Mouse (Mus musculus) c-Kit-positive CD71-positive TER-119-negative erythroid progenitor cells, embryonic 14.5 days (primary cell): ENCODE measurements at regions not wholly inside any gene's neighbourhood (a gene's known extent, or its start where the extent isn't known, plus 50 kb on each side); places are given as distances from the start of the nearest gene placed in this dataset.

Experiments used
- DNase-seq: peaks from one replicate; pipeline ENCODE4 v3.0.0-alpha.2; 2013; ENCODE audit warnings: low read depth

- no peak for DNase-seq
These were observed 603.9 kb downstream of the Rps29 start for GRCm38 (mm10) chr12:68554943-68555627.

- no peak for DNase-seq
These were observed 604.7 kb downstream of the Rps29 start for GRCm38 (mm10) chr12:68554292-68554691.

GRCm38 (mm10) chr12:68541811-68542210 is 617.2 kb downstream of the Rps29 start:
- DNase-seq, result no peak

- DNase-seq, result no peak
These were observed 658.2 kb downstream of the Rps29 start for GRCm38 (mm10) chr12:68500794-68501193.

- DNase-seq, result no peak
These were observed 696.0 kb downstream of the Rps29 start for GRCm38 (mm10) chr12:68463032-68463431.

- no peak for DNase-seq
These were observed 700.8 kb downstream of the Rps29 start for GRCm38 (mm10) chr12:68458196-68458595.

GRCm38 (mm10) chr12:68426601-68427000 is 732.4 kb downstream of the Rps29 start:
- no peak for DNase-seq

- no peak for DNase-seq
These were observed 734.0 kb downstream of the Rps29 start for GRCm38 (mm10) chr12:68425006-68425405.
